Mouse (Mus musculus) cortical plate, adult 2 months (tissue): ENCODE results near the gene Drap1.

Source experiments
- CTCF ChIP-seq: fragments of 200-500 bp; IDR thresholded peaks from 2 replicates; pipeline ENCODE4 v1.5.1; 2011; ENCODE audit warnings: mild to moderate bottlenecking, control low read depth, low read length; ENCODE audit not compliant: insufficient read depth; ENCODE audit errors: extremely low read depth
- POLR2A ChIP-seq: fragments of 200-500 bp; IDR thresholded peaks from 2 replicates; pipeline ENCODE4 v1.6.1; 2011; ENCODE audit warnings: mild to moderate bottlenecking, low read length, control low read depth; ENCODE audit not compliant: insufficient read depth; ENCODE audit errors: extremely low read depth

GRCm38 (mm10) chr19:5384715-5385114, 40.1 kb downstream of the Drap1 start:
- TF ChIP-seq CTCF (no peak), POLR2A (no peak)
